Mouse (Mus musculus) CH12.LX (cell line): Measurements from ENCODE around the gene Stom.

ENCODE experiments used
- CTCF ChIP-seq, 2 experiments: IDR thresholded peaks in 1 of 2; conservative IDR thresholded peaks in 1 of 2; 2 replicates each; pipeline ENCODE4 v1.5.1; 2011 to 2012; ENCODE audit warnings: low read depth in 2 of 2, low read length in 2 of 2, improper control_type of control experiment in 1 of 2, inconsistent platforms in 1 of 2, mild to moderate bottlenecking in 1 of 2, moderate library complexity in 1 of 2
- GABPA ChIP-seq: IDR thresholded peaks from 2 replicates; pipeline ENCODE4 v1.6.1; 2012; ENCODE audit warnings: low read depth, low read length, improper control_type of control experiment, inconsistent platforms; ENCODE audit not compliant: insufficient replicate concordance
- MAFK ChIP-seq: IDR thresholded peaks from 2 replicates; pipeline ENCODE4 v1.6.1; 2011; ENCODE audit warnings: low read length, improper control_type of control experiment; ENCODE audit not compliant: insufficient replicate concordance
- MYC ChIP-seq: IDR thresholded peaks from 2 replicates; pipeline ENCODE4 v1.6.1; 2011; ENCODE audit warnings: low read depth, mild to moderate bottlenecking, improper control_type of control experiment, low read length
- NRF1 ChIP-seq: IDR thresholded peaks from 2 replicates; pipeline ENCODE4 v1.6.1; 2014; ENCODE audit warnings: low read depth, mild to moderate bottlenecking, inconsistent platforms, low read length, improper control_type of control experiment, moderate library complexity
- POLR2A ChIP-seq: IDR thresholded peaks from 2 replicates; pipeline ENCODE4 v1.6.1; 2011; ENCODE audit warnings: low read depth, mild to moderate bottlenecking, improper control_type of control experiment, low read length
- POLR2AphosphoS2 ChIP-seq: IDR thresholded peaks from 2 replicates; pipeline ENCODE4 v1.6.1; 2011; ENCODE audit warnings: low read depth, low read length, improper control_type of control experiment
- RCOR1 ChIP-seq: conservative IDR thresholded peaks from 2 replicates; pipeline ENCODE4 v1.6.1; 2012; ENCODE audit warnings: low read depth, mild to moderate bottlenecking, inconsistent platforms, low read length, improper control_type of control experiment
- SMC3 ChIP-seq: IDR thresholded peaks from 2 replicates; pipeline ENCODE4 v1.6.1; 2011; ENCODE audit warnings: low read depth, low read length, improper control_type of control experiment
- UBTF ChIP-seq: IDR thresholded peaks from 2 replicates; pipeline ENCODE4 v1.6.1; 2012; ENCODE audit warnings: low read depth, mild to moderate bottlenecking, inconsistent platforms, low read length, improper control_type of control experiment, moderate library complexity
- ZNF384 ChIP-seq: IDR thresholded peaks from 2 replicates; pipeline ENCODE4 v1.6.1; 2012; ENCODE audit warnings: low read depth, low read length, improper control_type of control experiment, inconsistent platforms

DNA sequence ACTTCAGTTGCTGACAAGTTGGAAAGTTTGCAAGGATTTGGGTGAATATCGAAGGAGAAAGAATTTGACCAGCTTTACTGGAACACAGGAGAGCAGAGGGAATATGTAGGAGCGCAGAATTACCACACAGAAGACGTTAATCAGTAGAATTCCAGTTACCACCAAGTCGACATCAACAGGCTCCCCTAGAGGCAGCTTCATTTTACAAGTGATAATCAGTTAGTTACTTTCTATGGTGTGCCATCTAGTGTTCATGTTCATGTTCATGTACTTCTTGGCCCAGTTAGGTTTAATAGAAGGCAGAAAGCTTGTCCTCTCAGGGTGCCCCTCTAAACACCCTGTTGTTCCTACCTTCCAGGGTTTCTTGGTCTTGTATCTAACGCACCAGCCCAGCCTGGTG lies 12.4 kb upstream of the Stom start:
- TF ChIP-seq SMC3 (peak; percentile 93), CTCF (conservative IDR thresholded peaks at IDR 0.05 in 1 of 2, IDR thresholded peaks at IDR 0.05 in 1 of 2; ENCODE audit: low read depth in 2 of 2, low read length in 2 of 2) (peak; percentile 30 to 99; a peak in 3 of 4 replicates), ZNF384 (no peak), POLR2AphosphoS2 (no peak), POLR2A (no peak), GABPA (no peak), UBTF (no peak), MAFK (no peak), RCOR1 (no peak), NRF1 (no peak), MYC (no peak)
